Mouse (Mus musculus) myocyte (in vitro differentiated cells): ENCODE results near the gene Tln2. TPM values are rescaled to one million over a fixed set of nuclear protein-coding genes. Genes with fewer than 3 reads are reported as not detected.

Source experiments
- H3K27me3 ChIP-seq: one replicate; pipeline ENCODE4 v1.6.1; 2011; ENCODE audit not compliant: control insufficient read depth, insufficient read depth, insufficient read length
- H3K36me3 ChIP-seq: one replicate; pipeline ENCODE4 v1.6.1; 2011; ENCODE audit not compliant: control insufficient read depth, insufficient read depth
- H3K4me2 ChIP-seq: one replicate; pipeline ENCODE4 v1.6.1; 2011; ENCODE audit warnings: low read depth, control low read depth
- H3K4me3 ChIP-seq: one replicate; pipeline ENCODE4 v1.5.1; 2011; ENCODE audit warnings: mild to moderate bottlenecking, control low read depth, moderate library complexity
- H3K79me2 ChIP-seq: one replicate; pipeline ENCODE4 v1.6.1; 2011; ENCODE audit not compliant: control insufficient read depth, insufficient read depth
- H3ac ChIP-seq: one replicate; pipeline ENCODE4 v1.6.1; 2011; ENCODE audit not compliant: control insufficient read depth, insufficient read length
- CEBPB ChIP-seq: IDR thresholded peaks from 2 replicates; pipeline ENCODE4 v1.6.1; 2011; ENCODE audit warnings: mild to moderate bottlenecking, moderate library complexity; ENCODE audit not compliant: poor library complexity, insufficient read depth, severe bottlenecking
- E2F4 ChIP-seq: IDR thresholded peaks from one replicate; pipeline ENCODE4 v1.6.1; 2011; ENCODE audit warnings: mild to moderate bottlenecking, control low read depth, moderate library complexity; ENCODE audit not compliant: insufficient read depth
- MAX ChIP-seq: IDR thresholded peaks from one replicate; pipeline ENCODE4 v1.6.1; 2011; ENCODE audit warnings: low read depth, mild to moderate bottlenecking, control low read depth
- MYOD1 ChIP-seq, 3 experiments: IDR thresholded peaks; one replicate each; pipeline ENCODE4 v1.6.1; 2011; ENCODE audit warnings: control low read depth in 2 of 3, low read depth in 2 of 3, mild to moderate bottlenecking in 2 of 3, moderate library complexity in 1 of 3; ENCODE audit not compliant: insufficient read length in 2 of 3, control insufficient read depth in 1 of 3
- MYOG ChIP-seq, 3 experiments: IDR thresholded peaks; one replicate each; pipeline ENCODE4 v1.6.1; 2011; ENCODE audit warnings: control low read depth in 2 of 3, low read depth in 2 of 3, mild to moderate bottlenecking in 2 of 3; ENCODE audit not compliant: insufficient read length in 2 of 3, control insufficient read depth in 1 of 3, insufficient read depth in 1 of 3
- POLR2A ChIP-seq: IDR thresholded peaks from one replicate; pipeline ENCODE4 v1.6.1; 2011; ENCODE audit warnings: low read depth, mild to moderate bottlenecking, control low read depth, moderate library complexity; ENCODE audit not compliant: insufficient read length
- POLR2AphosphoS2 ChIP-seq: IDR thresholded peaks from one replicate; pipeline ENCODE4 v1.6.1; 2011; ENCODE audit warnings: low read depth, control low read depth; ENCODE audit not compliant: insufficient read length
- REST ChIP-seq: IDR thresholded peaks from one replicate; pipeline ENCODE4 v1.6.1; 2011; ENCODE audit warnings: mild to moderate bottlenecking, control low read depth, moderate library complexity; ENCODE audit not compliant: insufficient read depth, insufficient read length
- SRF ChIP-seq: IDR thresholded peaks from one replicate; pipeline ENCODE4 v1.6.1; 2011; ENCODE audit warnings: low read depth; ENCODE audit not compliant: control insufficient read depth, insufficient read length
- TCF12 ChIP-seq: IDR thresholded peaks from one replicate; pipeline ENCODE4 v1.6.1; 2011; ENCODE audit warnings: mild to moderate bottlenecking, control low read depth; ENCODE audit not compliant: poor library complexity, insufficient read depth, severe bottlenecking
- TCF3 ChIP-seq: IDR thresholded peaks from one replicate; pipeline ENCODE4 v1.6.1; 2011; ENCODE audit warnings: low read depth, control low read depth; ENCODE audit not compliant: insufficient read length
- USF1 ChIP-seq: IDR thresholded peaks from one replicate; pipeline ENCODE4 v1.6.1; 2011; ENCODE audit warnings: low read depth, mild to moderate bottlenecking, control low read depth, moderate library complexity
- polyA plus RNA-seq: library from polyadenylated mRNA; unstranded; fragments of >200 nt; fragmentation: generic; extraction: Trizol; gene quantifications from one replicate; pipeline ENCODE4 v1.2.1, GENCODE M21; 2012; ENCODE audit warnings: missing spikeins

The Tln2 gene
- polyA plus RNA-seq, 1 experiment, result 28.6 TPM

DNA sequence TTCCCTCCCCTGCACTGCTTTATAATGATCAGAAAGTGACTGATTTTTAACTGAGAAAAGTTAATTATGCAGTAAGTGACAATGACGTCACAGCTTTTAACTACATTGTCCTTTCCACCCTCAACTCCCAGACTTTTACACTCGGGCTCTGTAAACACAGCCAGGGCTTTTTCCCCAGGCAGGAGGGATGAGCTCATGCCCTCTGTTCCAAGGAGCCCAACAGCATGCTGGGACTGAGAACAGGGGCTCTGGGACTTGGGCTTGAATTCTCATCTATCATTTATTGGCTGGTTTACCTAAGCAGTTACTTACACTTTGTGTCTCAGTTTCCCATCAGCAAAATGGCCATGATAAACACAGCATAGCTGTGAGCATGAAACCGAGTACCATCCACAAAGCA is 259.2 kb downstream of the Tln2 start:
- TF ChIP-seq MAX, result no peak
- TF ChIP-seq E2F4, result no peak
- no peak for TF ChIP-seq POLR2A
- TF ChIP-seq MYOD1 (IDR thresholded peaks at IDR 0.05; ENCODE audit: control insufficient read depth in 1 of 3, insufficient read length in 2 of 3, low read depth in 2 of 3), result no peak
- no peak for TF ChIP-seq USF1
- TF ChIP-seq SRF, result no peak
- TF ChIP-seq POLR2AphosphoS2, result no peak
- no peak for TF ChIP-seq REST
- TF ChIP-seq TCF3, result no peak
- Histone ChIP-seq H3K36me3 (peaks cover 1% of the 10 kb centered on the region), H3ac (no peak overlapping the region)

GRCm38 (mm10) chr9:67299164-67299563 is 260.3 kb downstream of the Tln2 start:
- Histone ChIP-seq H3ac (no peak overlapping the region), H3K79me2 (no peaks in the 10 kb centered on the region), H3K4me3 (no peak overlapping the region), H3K4me2 (no peak overlapping the region), H3K27me3 (no peaks in the 10 kb centered on the region), H3K36me3 (peaks cover 3% of the 10 kb centered on the region)
- no peak for TF ChIP-seq USF1
- TF ChIP-seq POLR2A, result no peak

More for the DNA sequence above, 259.2 kb downstream of the Tln2 start:
- no peaks in the 10 kb centered on the region for H3K27me3 ChIP-seq
- H3K79me2 ChIP-seq, result no peaks in the 10 kb centered on the region
- no peak overlapping the region for H3K4me3 ChIP-seq
- no peak overlapping the region for H3K4me2 ChIP-seq

DNA sequence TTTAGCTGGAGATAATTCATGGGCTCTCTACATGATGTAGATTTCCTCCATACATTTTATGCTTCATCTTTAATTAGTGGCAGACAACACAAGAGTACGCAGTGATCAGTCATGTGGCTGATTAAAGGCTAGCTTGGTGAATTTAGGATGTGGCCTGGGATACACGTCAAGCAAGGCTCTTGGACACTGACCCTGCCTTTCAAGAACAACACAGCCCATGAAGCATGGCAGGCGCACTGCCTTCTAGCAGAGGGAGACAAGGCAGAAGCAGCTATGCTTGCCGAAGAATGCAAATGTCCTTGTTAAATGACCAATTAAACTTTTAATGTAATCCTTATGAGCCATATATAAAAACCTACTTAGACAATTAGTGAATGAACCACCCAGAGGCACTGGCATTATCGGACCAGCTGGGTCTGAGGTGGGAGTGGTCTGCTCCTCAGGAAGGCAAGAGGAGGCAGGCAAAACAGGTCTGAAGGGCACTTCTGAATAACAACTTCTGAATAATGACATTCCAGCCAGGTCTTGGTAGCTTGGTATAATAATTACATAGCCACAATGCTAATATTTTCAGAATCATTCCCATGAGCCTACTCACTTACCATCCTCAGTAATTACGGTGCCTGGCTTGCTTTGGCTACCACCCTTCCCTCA is 262.1 kb downstream of the Tln2 start:
- Histone ChIP-seq H3K4me3 (no peak overlapping the region), H3K27me3 (no peaks in the 10 kb centered on the region), H3K4me2 (no peak overlapping the region), H3K79me2 (no peaks in the 10 kb centered on the region), H3K36me3 (peaks cover 3% of the 10 kb centered on the region), H3ac (no peak overlapping the region)
- TF ChIP-seq MAX (no peak), MYOG (IDR thresholded peaks at IDR 0.05; ENCODE audit: control insufficient read depth in 1 of 3, insufficient read depth in 1 of 3, insufficient read length in 2 of 3, low read depth in 2 of 3) (no peak)

GRCm38 (mm10) chr9:67287457-67287856 is 272.0 kb downstream of the Tln2 start:
- no peak for TF ChIP-seq POLR2AphosphoS2
- no peak for TF ChIP-seq MYOG (IDR thresholded peaks at IDR 0.05; ENCODE audit: control insufficient read depth in 1 of 3, insufficient read depth in 1 of 3, insufficient read length in 2 of 3, low read depth in 2 of 3)
- TF ChIP-seq REST, result no peak
- TF ChIP-seq POLR2A, result no peak
- TF ChIP-seq TCF12, result no peak
- no peak for TF ChIP-seq TCF3
- no peak for TF ChIP-seq CEBPB
- no peak for TF ChIP-seq E2F4
- no peak for TF ChIP-seq SRF
- no peak for TF ChIP-seq MYOD1 (IDR thresholded peaks at IDR 0.05; ENCODE audit: control insufficient read depth in 1 of 3, insufficient read length in 2 of 3, low read depth in 2 of 3)
- TF ChIP-seq MAX, result no peak
- Histone ChIP-seq H3ac (no peak overlapping the region), H3K36me3 (peaks cover 5% of the 10 kb centered on the region), H3K4me3 (no peak overlapping the region), H3K4me2 (no peak overlapping the region), H3K79me2 (no peaks in the 10 kb centered on the region), H3K27me3 (no peaks in the 10 kb centered on the region)

- Histone ChIP-seq H3K36me3 (peaks cover 5% of the 10 kb centered on the region), H3K4me2 (no peak overlapping the region), H3K4me3 (no peak overlapping the region), H3K27me3 (no peaks in the 10 kb centered on the region), H3K79me2 (no peaks in the 10 kb centered on the region), H3ac (no peak overlapping the region)
- TF ChIP-seq POLR2AphosphoS2, result no peak
- no peak for TF ChIP-seq E2F4
- TF ChIP-seq TCF3, result no peak
- TF ChIP-seq MYOD1 (IDR thresholded peaks at IDR 0.05; ENCODE audit: control insufficient read depth in 1 of 3, insufficient read length in 2 of 3, low read depth in 2 of 3), result no peak
- TF ChIP-seq MAX, result no peak
- TF ChIP-seq CEBPB, result no peak
- no peak for TF ChIP-seq TCF12
- no peak for TF ChIP-seq REST
- TF ChIP-seq SRF, result no peak
- no peak for TF ChIP-seq USF1
Observed at GRCm38 (mm10) chr9:67286801-67287200, 272.7 kb downstream of the Tln2 start.
